Mouse (Mus musculus) embryonic fibroblast, embryonic 13.5 days (primary cell): ENCODE measurements around the gene Zfp704. TPM values are rescaled to one million over a fixed set of nuclear protein-coding genes. Genes with fewer than 3 reads are reported as not detected.

Experiments
- H3K27ac ChIP-seq: 2 replicates; pipeline ENCODE4 v1.5.1; 2012; ENCODE audit warnings: low read length, control low read depth, inconsistent platforms; ENCODE audit not compliant: insufficient read depth
- H3K4me1 ChIP-seq: 2 replicates; pipeline ENCODE4 v1.6.1; 2011; ENCODE audit warnings: low read length; ENCODE audit not compliant: control insufficient read depth, insufficient read depth
- H3K4me3 ChIP-seq: 2 replicates; pipeline ENCODE4 v1.5.1; 2011; ENCODE audit warnings: mild to moderate bottlenecking, control low read depth, low read length; ENCODE audit not compliant: insufficient read depth
- CTCF ChIP-seq: IDR thresholded peaks from 2 replicates; pipeline ENCODE4 v1.5.1; 2011; ENCODE audit warnings: mild to moderate bottlenecking, control low read depth, low read length, moderate library complexity, borderline replicate concordance; ENCODE audit not compliant: insufficient read depth
- POLR2A ChIP-seq: IDR thresholded peaks from 2 replicates; pipeline ENCODE4 v1.6.1; 2011; ENCODE audit warnings: low read depth, mild to moderate bottlenecking, control low read depth, low read length, moderate library complexity
- polyA plus RNA-seq: library from polyadenylated mRNA; stranded (reverse); fragments of >200 nt; gene quantifications from 2 replicates; pipeline ENCODE4 v1.2.4, GENCODE M21; 2011; ENCODE audit warnings: low read depth; ENCODE audit not compliant: missing spikeins, insufficient read length

The Zfp704 gene
- polyA plus RNA-seq, 1 experiment: 8.2 TPM

DNA sequence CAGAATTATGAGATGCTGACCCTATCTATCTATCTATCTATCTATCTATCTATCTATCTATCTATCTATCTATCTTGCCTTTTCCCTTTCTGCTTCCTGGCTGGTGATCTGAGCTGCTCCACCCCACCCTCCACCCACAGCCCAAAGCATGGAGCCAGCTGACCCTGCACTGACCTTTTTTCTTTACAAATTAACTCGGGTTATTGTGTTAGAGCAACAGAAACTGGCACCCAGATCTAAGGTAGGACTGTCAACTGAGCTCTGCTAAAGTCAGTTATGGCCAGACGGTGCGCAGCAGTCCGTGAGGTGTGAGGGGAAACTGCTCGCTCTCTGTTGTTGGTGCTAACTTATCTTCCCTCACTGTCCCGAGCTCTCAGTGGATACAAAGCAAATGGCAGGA, 87.9 kb downstream of the Zfp704 start:
- H3K27ac ChIP-seq: no peak overlapping the region
- no peak for TF ChIP-seq POLR2A
- TF ChIP-seq CTCF: no peak

DNA sequence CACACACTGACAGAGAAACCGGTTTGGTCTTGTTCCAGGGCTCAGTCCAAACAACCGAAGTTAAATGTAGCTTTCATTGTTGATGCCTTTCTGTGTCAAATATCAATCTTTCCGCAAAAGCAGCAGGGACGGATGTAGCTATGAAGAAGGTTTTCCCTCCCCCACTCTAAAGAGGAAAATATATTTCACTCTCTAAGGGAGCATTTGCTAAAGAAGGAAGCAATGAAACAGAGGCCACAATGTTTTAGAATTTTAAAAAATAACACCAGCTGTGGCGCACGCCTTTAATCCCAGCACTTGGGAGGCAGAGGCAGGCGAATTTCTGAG, 89.2 kb downstream of the Zfp704 start:
- Histone ChIP-seq H3K4me1 (peaks cover 13% of the 10 kb centered on the region), H3K4me3 (no peak overlapping the region), H3K27ac (no peak overlapping the region)
- TF ChIP-seq CTCF (no peak), POLR2A (no peak)

More for the DNA sequence above, 87.9 kb downstream of the Zfp704 start:
- Histone ChIP-seq H3K4me1 (peaks cover 13% of the 10 kb centered on the region), H3K4me3 (no peak overlapping the region)

DNA sequence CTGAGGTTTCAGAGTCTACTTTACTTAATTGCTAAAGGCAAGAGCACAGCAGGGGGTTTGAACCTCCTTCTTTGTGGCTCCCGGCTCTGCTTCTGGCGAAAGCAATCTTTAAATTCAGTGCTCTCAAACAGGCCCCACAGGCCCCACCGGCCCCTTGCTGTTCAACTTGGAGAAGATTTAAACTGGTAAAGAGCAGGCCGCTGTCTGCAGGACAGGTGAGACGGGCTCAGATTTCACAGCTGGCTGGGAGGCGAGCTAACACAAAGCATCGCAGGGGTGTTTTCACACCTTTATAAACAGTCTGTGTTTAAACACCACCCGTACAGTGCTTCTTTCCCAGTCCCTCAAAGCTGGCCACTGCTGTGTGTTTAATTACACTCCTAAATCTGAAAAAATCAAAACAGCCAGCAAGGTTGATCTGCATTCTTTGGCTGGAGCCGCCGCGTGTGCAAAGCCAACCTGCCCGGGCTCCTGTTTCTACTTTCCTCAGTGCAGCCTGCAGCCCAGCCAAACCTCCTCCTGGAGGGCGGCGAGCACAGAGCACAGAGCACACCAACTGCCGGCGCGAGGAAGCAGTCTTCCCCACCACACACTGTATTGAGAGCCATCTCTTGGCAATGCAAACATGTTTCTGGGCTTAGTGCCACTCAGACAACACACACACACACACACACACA, 89.7 kb downstream of the Zfp704 start:
- Histone ChIP-seq H3K4me1 (peaks cover 13% of the 10 kb centered on the region), H3K4me3 (no peak overlapping the region), H3K27ac (no peak overlapping the region)
- TF ChIP-seq POLR2A (no peak), CTCF (no peak)

DNA sequence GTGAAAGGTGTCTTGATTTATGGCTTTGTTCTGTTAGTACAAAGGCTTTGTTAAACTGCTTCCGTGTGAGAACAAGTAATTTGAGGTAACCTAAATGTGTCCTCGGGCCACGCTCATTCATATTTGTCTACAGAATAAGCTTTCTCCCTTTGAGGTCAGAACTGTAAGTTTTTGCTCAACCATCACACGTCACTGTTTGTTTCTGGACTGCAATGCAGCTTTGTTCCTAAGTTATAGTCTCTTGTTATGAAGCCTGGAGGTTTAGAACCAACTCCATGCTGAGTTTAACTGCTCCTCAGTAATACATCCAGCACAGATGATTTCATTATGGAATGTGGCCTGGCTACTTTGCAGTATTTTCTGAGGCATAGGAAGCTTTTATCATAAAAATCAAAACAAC, 90.4 kb downstream of the Zfp704 start:
- no peak overlapping the region; the same call in 1 of the 2 replicates for H3K27ac ChIP-seq
- peaks cover 12% of the 10 kb centered on the region for H3K4me1 ChIP-seq
- TF ChIP-seq CTCF: no peak
- no peak for TF ChIP-seq POLR2A
- no peak overlapping the region for H3K4me3 ChIP-seq

DNA sequence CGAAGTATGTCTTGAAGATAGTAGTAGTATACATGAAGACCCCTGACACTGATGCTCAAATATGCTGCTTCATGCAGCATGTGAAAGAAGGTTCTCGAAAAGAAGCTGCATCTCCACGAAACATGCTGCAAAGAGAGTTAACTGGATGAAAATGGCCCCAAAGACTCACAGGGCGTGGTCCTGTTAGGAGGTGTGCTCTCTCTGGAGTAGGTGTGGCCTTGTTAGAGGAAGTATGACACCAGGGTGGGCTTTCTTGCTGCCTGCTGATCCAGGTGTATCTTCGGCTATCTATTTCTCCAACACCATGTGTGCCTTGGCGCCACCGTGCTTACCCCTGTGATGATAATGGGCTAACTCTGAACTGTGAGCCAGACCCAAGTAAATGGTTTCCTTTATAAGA, 90.9 kb downstream of the Zfp704 start:
- no peak for TF ChIP-seq POLR2A
- no peak for TF ChIP-seq CTCF
- Histone ChIP-seq H3K27ac (no peak overlapping the region), H3K4me1 (peaks cover 11% of the 10 kb centered on the region), H3K4me3 (no peak overlapping the region)

DNA sequence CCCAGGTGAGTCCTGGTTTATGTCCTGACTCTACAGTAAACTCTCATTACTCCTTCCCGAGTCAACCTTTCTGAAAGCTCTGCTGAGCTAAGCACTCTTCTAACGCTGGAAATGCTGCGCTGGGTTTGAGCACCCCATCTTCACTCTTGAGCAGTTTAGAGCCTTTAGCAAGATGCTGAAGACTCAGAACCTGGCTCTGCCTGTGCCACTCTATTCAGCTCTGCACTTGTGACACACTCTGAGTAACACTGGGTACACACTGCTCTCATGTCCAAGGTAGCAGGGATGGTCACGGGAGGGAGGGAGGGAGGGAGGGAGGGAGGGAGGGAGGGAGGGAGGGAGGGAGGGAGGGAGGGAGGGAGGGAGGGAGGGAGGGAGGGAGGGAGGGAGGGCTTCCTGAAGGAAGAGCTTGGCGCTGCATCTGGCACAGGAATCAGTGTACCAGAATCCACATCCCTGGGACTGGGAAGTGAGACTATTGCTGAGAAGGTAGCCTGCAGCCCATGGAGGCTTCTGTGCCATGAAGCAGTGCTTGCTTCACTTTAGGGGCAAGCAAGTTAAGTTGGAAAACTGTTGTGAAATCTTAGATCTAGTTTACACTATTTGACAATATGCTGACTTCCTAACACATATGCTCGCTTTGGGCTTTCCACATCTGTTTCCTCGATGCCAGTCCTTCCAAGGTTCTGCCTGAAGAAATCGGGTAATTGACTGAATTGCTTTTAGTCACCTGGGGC, 93.6 kb downstream of the Zfp704 start:
- no peak for TF ChIP-seq POLR2A
- TF ChIP-seq CTCF: no peak
- no peak overlapping the region for H3K4me3 ChIP-seq
- H3K27ac ChIP-seq: no peak overlapping the region
- peaks cover 5% of the 10 kb centered on the region for H3K4me1 ChIP-seq

DNA sequence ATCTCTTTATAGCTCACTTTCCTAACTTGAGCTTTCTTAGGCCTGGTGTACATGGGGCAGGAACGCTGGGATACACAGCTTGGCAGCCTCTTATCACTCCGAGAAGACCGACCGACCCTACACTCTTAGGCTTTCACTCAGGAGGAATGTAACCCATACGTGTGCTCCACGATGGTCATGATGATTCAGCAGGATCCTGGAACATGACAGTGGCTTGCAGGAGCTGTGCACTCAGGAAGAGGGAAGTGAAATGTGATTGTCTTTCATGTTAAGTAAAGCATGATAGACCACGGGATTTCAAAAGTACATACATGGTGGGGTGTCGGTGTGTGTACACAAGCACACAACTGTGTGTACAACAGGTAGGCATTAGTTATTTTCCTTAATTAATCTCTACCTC, 94.4 kb downstream of the Zfp704 start:
- no peak for TF ChIP-seq POLR2A
- no peak for TF ChIP-seq CTCF
- Histone ChIP-seq H3K4me1 (peaks cover 5% of the 10 kb centered on the region), H3K4me3 (no peak overlapping the region), H3K27ac (no peak overlapping the region)

DNA sequence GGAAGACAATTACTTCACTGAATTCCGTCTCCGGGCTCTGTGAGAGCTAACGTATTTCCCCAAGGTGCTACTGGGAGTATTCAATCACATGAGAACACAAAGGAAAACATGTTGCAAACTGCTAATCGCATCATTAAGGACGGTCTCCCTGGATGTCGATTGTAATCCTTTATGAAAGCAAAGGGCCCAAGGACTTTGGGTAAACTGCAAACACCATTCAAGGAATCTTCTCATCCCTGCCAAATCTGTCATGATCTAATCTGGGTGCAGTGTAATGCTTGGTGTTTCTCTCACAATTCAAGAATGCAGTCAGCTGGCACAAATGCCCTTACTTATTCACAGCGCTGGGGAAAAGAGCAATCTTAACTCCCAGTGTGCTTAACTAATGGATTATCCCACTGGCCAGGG, 96.2 kb downstream of the Zfp704 start:
- TF ChIP-seq CTCF (no peak), POLR2A (no peak)
- H3K4me3 ChIP-seq: no peak overlapping the region
- no peak overlapping the region for H3K27ac ChIP-seq
- peaks cover 5% of the 10 kb centered on the region for H3K4me1 ChIP-seq

DNA sequence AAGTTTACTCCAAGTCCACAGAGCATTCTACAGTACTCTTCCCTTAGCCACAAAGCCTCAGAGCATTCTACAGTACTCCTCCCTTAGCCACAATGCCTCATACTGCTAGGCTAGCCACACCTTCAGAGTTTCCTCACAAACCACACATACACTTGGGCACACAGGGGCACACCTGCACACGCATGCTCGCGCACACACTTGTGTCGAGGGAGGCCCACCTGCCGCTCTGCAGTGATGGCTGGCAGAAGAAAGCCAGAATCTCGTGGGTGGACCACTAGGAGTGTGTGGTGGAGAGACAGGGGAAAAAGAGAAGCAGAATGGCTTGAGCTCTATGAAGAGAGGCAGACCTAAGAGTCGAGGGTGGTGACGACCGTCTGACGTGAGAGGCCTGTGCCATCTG, 97.7 kb downstream of the Zfp704 start:
- Histone ChIP-seq H3K4me3 (no peak overlapping the region), H3K4me1 (peaks cover 5% of the 10 kb centered on the region), H3K27ac (no peak overlapping the region)
- no peak for TF ChIP-seq CTCF
- no peak for TF ChIP-seq POLR2A

DNA sequence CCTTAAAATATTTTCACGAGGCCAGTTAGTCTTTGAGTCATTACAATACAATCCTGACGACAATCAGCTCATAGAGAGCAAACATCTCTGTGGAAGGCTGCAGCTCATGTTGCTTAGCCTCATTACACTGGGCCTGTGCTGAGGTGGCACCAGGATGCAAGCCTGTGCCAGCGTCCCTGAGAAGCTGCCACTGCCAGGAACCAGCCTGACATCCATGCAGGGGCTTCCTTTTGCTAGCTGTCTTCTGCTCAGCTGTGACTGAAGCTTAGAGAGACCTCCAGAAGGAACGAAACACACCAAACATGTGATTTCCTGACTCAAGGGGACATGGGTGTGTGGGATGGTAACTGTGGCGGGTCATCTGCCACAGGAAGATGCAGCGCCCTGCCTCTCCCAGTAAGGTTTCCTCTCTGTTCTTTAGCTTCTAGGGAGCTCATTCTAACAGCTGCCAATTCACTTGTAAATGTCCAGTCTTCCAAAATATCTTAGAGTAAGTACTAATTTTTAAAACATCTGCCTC, 104.1 kb downstream of the Zfp704 start:
- peak overlapping the region; percentile 36; the same call in 1 of the 2 replicates for H3K27ac ChIP-seq
- no peak for TF ChIP-seq CTCF
- TF ChIP-seq POLR2A: no peak
- H3K4me3 ChIP-seq: no peak overlapping the region
- H3K4me1 ChIP-seq: peaks cover 7% of the 10 kb centered on the region

DNA sequence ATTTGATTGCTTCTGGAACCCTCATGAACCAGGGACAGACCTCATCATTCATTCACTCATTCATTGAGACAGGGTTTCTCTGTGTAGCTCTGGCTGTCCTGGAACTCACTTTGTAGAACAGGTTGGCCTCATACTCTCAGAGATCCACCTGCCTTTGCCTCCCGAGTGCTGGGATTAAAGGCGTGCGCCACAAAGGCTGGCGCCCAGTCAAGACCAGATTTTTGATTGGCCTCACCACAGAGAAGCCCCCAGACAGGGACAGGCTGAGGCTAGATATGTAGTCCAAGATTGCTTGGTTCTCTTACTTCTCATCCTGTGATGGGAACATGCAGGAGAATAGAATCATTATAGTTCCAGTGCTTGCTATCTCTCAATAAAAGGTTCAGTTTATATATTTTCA, 105.5 kb downstream of the Zfp704 start:
- H3K4me3 ChIP-seq: no peak overlapping the region
- H3K4me1 ChIP-seq: peaks cover 16% of the 10 kb centered on the region
- TF ChIP-seq CTCF: no peak
- TF ChIP-seq POLR2A: no peak
- H3K27ac ChIP-seq: no peak overlapping the region
